Mouse (Mus musculus) lung, adult 2 months (tissue): Measurements from ENCODE around the gene Tgfb1.

Experiments
- CTCF ChIP-seq: fragments of 200-500 bp; IDR thresholded peaks from 2 replicates; pipeline ENCODE4 v1.5.1; 2011; ENCODE audit warnings: mild to moderate bottlenecking, low read length, control low read depth; ENCODE audit not compliant: insufficient read depth
- POLR2A ChIP-seq: fragments of 200-500 bp; IDR thresholded peaks from 2 replicates; pipeline ENCODE4 v1.6.1; 2011; ENCODE audit warnings: low read depth, mild to moderate bottlenecking, control low read depth, low read length, borderline replicate concordance; ENCODE audit errors: extremely low read depth

DNA sequence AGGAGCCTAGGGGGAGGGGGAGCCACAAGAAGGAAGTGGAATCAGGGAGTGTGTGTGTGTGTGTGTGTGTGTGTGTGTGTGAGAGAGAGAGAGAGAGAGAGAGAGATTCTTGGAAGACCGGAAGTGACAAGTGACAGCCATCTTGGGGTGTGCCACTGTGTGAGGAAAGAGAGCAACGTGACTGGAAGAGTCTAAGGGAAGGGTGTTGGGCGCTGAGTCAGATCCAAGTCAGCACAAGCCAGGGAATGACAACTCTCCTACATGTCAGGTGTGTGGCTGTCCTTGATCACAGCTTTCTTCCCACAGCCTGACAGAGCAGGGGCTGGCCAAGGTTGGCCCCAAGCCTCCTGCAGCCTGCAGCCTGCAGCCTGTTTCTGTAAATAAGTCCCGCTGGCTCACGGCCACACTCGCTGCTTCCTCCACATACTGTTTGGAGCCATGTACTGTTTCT is 19.0 kb downstream of the Tgfb1 start:
- no peak for TF ChIP-seq CTCF
- no peak for TF ChIP-seq POLR2A
